Mouse (Mus musculus) intestine, embryonic 16.5 days (tissue): ENCODE measurements around the gene Slc17a8. TPM values are rescaled to one million over a fixed set of nuclear protein-coding genes. Genes with fewer than 3 reads are reported as not detected.

Experiments
- polyA plus RNA-seq: library from polyadenylated mRNA; unstranded; fragments of >200 nt; fragmentation: Nextera tagmentation; extraction: Ambion mirVana; gene quantifications from 2 replicates; pipeline ENCODE4 v1.2.1, GENCODE M21; 2015

Slc17a8 gene
- polyA plus RNA-seq, 1 experiment from 2014 or later: 0.13 TPM

Other genes with a start within 250 kb of the Slc17a8 start
- gene Gas2l3, start 177.3 kb downstream of the Slc17a8 start, polyA plus RNA-seq: 13.1 and 13.6 TPM in 2 replicates
- 84.0 and 108 TPM in 2 replicates for gene Nr1h4, start 87.7 kb downstream of the Slc17a8 start, polyA plus RNA-seq
- gene Scyl2, start 65.0 kb upstream of the Slc17a8 start, polyA plus RNA-seq: 5.3 and 6.1 TPM in 2 replicates
- gene Actr6, start 111.0 kb upstream of the Slc17a8 start, polyA plus RNA-seq: 18.7 and 21.5 TPM in 2 replicates
- gene Uhrf1bp1l, start 123.7 kb upstream of the Slc17a8 start, polyA plus RNA-seq: 17.2 and 19.4 TPM in 2 replicates